Mouse (Mus musculus): ENCODE data around the gene Lrrtm3.

DNA sequence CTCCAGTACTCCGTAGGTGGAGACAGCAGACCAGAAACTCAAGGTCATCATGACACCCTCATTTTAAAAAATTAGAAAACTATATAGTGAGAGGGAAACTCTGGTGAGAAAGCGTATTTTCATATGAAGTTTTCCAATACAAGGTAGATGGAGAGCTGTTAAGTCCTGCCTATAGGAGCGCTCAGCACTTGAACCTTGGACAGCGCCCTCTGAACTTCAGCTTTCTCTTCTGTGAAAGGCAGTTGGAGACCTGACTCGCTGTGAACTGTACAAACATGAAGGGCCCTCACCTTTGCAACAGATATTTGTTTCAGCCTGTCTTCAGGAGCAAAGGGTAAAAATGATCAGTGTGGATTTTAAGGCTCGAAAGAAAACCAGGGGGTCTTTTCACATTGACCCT lies 88.5 kb downstream of the Lrrtm3 start:
- TF ChIP-seq CTCF (IDR thresholded peaks at IDR 0.05; ENCODE audit: borderline replicate concordance, insufficient read depth, low read depth, low read length), result no peak
- TF ChIP-seq POLR2A (IDR thresholded peaks at IDR 0.05; ENCODE audit: borderline replicate concordance, insufficient read depth, low read length), result no peak
